Mouse (Mus musculus) stomach, postnatal 0 days (tissue): ENCODE results near the gene Trdn.

Experiments
- CTCF ChIP-seq: IDR thresholded peaks from 2 replicates; pipeline ENCODE4 v1.5.1; 2016; ENCODE audit warnings: antibody characterized with exemption, low read depth, mild to moderate bottlenecking, moderate library complexity
- EP300 ChIP-seq: optimal IDR thresholded peaks from 2 replicates; pipeline ENCODE3; 2016; ENCODE audit warnings: antibody characterized with exemption

- TF ChIP-seq CTCF (no peak), EP300 (no peak)
These were observed 64.6 kb downstream of the Trdn start for GRCm38 (mm10) chr10:33144911-33145310.
